ENCODE assay signal across 9 mouse cellular contexts in genomic region chr2:139722700-139723099, GRCm38 (mm10). TPM values are rescaled to one million over a fixed set of nuclear protein-coding genes. Genes with fewer than 3 reads are reported as not detected.
DNase-seq lines count a peak whose midpoint lies in the region; ATAC-seq and TF ChIP-seq lines count a peak whose summit lies in the region.
"Had no signal": no experiment of that assay in that cellular context is flagged by ENCODE, and none has a peak within 500 bp of the region (broad histone marks: within the 10 kb centered on the region; RNA-seq: fewer than 3 reads in every experiment).

No protein-coding gene starts in this region.

- no peak overlapping the region for H3K4me2 ChIP-seq in kidney, embryonic 16.5 days (replicated peaks; ENCODE audit: low read depth, low read length)
- H3K4me2 ChIP-seq in forebrain, embryonic 12.5 days = no peak overlapping the region
- H3K4me2 ChIP-seq: liver, embryonic 13.5 days had no signal

- H3K36me3 ChIP-seq in kidney, embryonic 16.5 days (ENCODE audit: insufficient read depth, low read length) = no peaks in the 10 kb centered on the region
- no peaks in the 10 kb centered on the region for H3K36me3 ChIP-seq in forebrain, embryonic 12.5 days (replicated peaks)
- H3K36me3 ChIP-seq: liver, embryonic 13.5 days had no signal

- TF ChIP-seq CTCF in brain, embryonic 14.5 days (IDR thresholded peaks at IDR 0.05; ENCODE audit: borderline replicate concordance, extremely low read depth, insufficient read depth, insufficient read length) = peak; percentile 68

- TF ChIP-seq POLR2A in brain, embryonic 14.5 days (IDR thresholded peaks at IDR 0.05; ENCODE audit: borderline replicate concordance, extremely low read depth, insufficient read depth, insufficient read length, poor library complexity, severe bottlenecking) = no peak

- 0% methylated on average over 1 of the region's 1 CpGs for WGBS in kidney, embryonic 16.5 days
- 4% methylated on average over 1 of the region's 1 CpGs for WGBS in forebrain, embryonic 12.5 days

- H3K9me3 ChIP-seq in kidney, embryonic 16.5 days (ENCODE audit: low read length) = no peaks in the 10 kb centered on the region
- no peaks in the 10 kb centered on the region for H3K9me3 ChIP-seq in forebrain, embryonic 12.5 days
- H3K9me3 ChIP-seq: liver, embryonic 13.5 days had no signal

- peaks cover 5% of the 10 kb centered on the region; the same call in 1 of the 2 replicates for H3K4me1 ChIP-seq in kidney, embryonic 16.5 days (ENCODE audit: insufficient read depth, low read length)
- no peaks in the 10 kb centered on the region; the same call in 1 of the 2 replicates for H3K4me1 ChIP-seq in forebrain, embryonic 12.5 days
- H3K4me1 ChIP-seq: liver, embryonic 13.5 days had no signal

- H3K4me3 ChIP-seq in kidney, embryonic 16.5 days (ENCODE audit: low read length) = no peak overlapping the region
- no peak overlapping the region for H3K4me3 ChIP-seq in forebrain, embryonic 12.5 days (replicated peaks)
- H3K4me3 ChIP-seq: liver, embryonic 13.5 days had no signal

- no peak overlapping the region for H3K9ac ChIP-seq in kidney, embryonic 16.5 days (replicated peaks; ENCODE audit: low read length)
- H3K9ac ChIP-seq in forebrain, embryonic 12.5 days = no peak overlapping the region
- H3K9ac ChIP-seq: liver, embryonic 13.5 days had no signal

- intact Hi-C loops in left cerebral cortex, postnatal 25 days (cut with DNase I) = loop anchor here (1.0 to 10.0 kb wide), 2 partner anchors 131 to 338 kb away; no protein-coding TSS in a partner anchor

- no peaks in the 10 kb centered on the region for H3K27me3 ChIP-seq in kidney, embryonic 16.5 days (ENCODE audit: insufficient read depth, low read length)
- H3K27me3 ChIP-seq in forebrain, embryonic 12.5 days = no peaks in the 10 kb centered on the region
- H3K27me3 ChIP-seq: liver, embryonic 13.5 days had no signal

- H3K27ac ChIP-seq in kidney, embryonic 16.5 days (ENCODE audit: low read length) = no peak overlapping the region
- H3K27ac ChIP-seq in forebrain, embryonic 12.5 days = no peak overlapping the region
- H3K27ac ChIP-seq: liver, embryonic 13.5 days had no signal

- no peak for ATAC-seq in kidney, embryonic 16.5 days (ENCODE audit: low FRiP score, low TSS enrichment)
- peak; percentile 68 for ATAC-seq in forebrain, embryonic 12.5 days (ENCODE audit: low FRiP score)
- ATAC-seq in inflammation-experienced regulatory T-cells, adult 6 months = no peak

- peak; percentile 34 for DNase-seq in kidney, adult 11 months
- DNase-seq in brain, embryonic 14.5 days (ENCODE audit: low read depth) = peak; percentile 42
- peak; percentile 24 for DNase-seq in hindlimb bud, embryonic 11.5 days (ENCODE audit: extremely low spot score, low read depth, low spot score)
- DNase-seq in left cerebral cortex, postnatal 25 days (ENCODE audit: low spot score in 2 of 2) = peak; percentile 38 to 65
- DNase-seq in naive thymus-derived CD4-positive, alpha-beta T cell, adult 2 months (ENCODE audit: low read depth) = peak; percentile 24
- DNase-seq: liver, embryonic 13.5 days had no signal

RNA-seq across cellular contexts. Expression of gene Ism1, which starts 44.7 kb away (rescaled TPM):
- 3.5 TPM in 2 replicates for polyA plus RNA-seq in kidney, embryonic 16.5 days (2015; fragmentation: Nextera tagmentation; extraction: Ambion mirVana)
- polyA plus RNA-seq in brain, embryonic 14.5 days (2012; rRNA removed) = 0.91 and 1.2 TPM in 2 replicates
- 0.18 and 0.28 TPM in 2 replicates for polyA plus RNA-seq in forebrain, embryonic 12.5 days (2016; fragmentation: Nextera tagmentation; extraction: Ambion mirVana)
- 1 to 10 TPM; 6.6 to 7.5 TPM for total RNA-seq in left cerebral cortex, postnatal 25 days (2021)
- polyA plus RNA-seq in inflammation-experienced regulatory T-cells, adult 6 months (2017; shearing (Covaris generic)) = under 1 TPM in 2 of 3 experiments, not detected in 1; 0.26 to 0.32 TPM
- polyA plus RNA-seq: liver, embryonic 13.5 days had no signal
